Mouse (Mus musculus) thymus, postnatal 10 days (tissue): Measurements from ENCODE around the gene Gm49358.

Experiments
- DNase-seq, 2 experiments: peaks; one replicate each; pipeline ENCODE4 v3.0.0; 2021; ENCODE audit warnings: low spot score in 2 of 2

Gm49358 gene

DNA sequence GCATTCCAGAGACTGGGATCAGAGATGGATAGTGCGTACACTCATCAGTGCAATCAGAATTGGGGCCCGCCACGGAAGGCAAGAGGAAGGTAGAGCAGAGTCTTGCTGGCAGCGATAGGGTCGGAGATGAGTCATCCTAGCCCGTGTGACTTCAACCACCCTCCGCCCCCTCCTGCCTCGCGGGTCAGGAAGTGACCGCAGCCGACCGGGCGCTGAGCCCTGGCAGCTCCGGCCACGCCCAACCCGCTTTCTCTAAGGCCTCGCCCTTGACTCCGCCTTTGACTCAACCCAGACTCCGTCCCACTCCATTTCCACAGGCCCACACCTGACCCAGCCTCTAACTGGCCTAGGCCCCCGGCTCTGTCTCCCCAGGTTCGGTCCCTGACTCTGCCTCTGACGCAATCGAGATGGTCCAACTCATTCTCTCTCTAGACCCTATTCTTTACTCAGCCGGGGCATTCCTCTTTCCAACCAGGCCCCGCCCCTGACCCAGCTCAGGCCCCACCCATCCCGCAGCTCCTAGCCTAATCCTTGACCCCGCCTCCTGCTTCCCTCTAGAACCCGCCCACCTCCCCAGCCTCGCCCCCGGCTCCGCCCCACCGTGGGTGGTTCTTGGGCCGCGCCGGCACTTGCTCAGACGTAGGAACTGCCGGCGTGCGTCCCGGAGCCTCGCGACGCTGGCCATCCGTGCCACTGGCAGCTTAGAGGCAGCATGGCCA lies 14.8 kb downstream of the Gm49358 start, which contains the start of gene Nt5dc3:
Nt5dc3 (plus strand) TSS at position 608 of the 719 bp plus-strand sequence.
- DNase-seq: peak; percentile 90 to 94

DNA sequence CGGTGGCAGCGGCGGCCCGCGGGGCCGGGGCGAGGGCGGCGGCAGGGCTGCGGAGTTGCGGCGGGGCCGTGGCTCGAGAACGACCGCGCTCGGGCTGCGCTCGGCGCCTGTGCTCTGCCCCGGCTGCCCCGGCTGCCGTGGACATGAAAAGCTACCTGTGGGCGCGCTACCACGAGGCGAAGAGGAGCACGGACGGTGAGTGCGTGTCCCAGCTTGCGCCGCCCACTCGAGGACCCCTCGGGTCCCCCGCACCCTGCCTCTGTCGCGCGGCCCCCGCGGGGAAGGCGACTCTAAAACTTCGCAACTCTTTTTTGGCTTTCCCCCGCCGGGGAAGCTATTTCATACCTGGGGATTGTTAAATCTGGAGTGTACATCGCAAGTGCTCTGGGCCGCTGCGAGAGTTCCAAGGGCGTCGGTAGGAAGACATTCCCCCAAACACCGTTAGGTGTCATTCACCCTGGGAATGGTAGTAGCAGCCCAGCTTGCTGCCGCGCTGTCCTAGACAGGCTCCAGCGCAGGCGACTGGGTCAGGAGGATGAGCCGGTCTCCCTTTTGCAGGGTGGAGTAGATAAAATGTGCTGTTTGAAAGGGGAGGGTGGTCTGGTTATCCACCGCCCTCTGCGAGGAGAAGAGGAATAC lies 15.5 kb downstream of the Gm49358 start:
- peak in 1 of 2 experiments; percentile 11 for DNase-seq

DNA sequence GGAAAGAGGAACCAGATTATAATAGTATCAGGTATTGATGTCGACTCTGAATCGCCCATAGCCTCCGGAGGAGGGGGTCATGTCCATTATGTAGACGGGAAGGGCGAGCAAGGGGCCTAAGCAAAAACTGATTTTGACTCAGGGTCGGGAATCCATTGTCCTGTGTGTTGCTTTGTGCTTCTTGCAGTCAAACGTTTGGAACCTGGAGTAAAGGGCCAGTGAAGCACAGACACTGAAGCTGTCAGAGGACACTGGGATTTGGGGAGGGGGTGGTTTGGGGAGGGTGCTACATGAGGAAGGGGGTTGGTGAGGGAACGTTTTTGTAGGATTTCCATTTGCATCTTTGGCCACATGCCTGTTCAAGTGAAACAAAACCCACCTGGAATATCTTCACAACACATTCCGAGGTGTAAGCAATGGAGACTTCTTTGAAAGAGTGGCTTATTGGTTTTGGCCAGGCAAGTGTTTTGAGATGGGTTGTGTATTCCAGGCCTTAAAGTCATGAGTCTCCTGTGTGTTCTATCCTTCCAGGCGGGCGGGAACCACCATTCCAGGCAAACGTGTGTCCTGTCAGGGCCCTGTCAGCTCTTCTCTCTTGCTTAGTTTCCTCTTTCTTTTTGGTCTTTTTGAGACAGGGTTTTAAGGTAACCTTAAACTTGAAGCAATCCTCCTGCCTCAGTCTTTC lies 16.2 kb downstream of the Gm49358 start:
- DNase-seq: no peak

DNA sequence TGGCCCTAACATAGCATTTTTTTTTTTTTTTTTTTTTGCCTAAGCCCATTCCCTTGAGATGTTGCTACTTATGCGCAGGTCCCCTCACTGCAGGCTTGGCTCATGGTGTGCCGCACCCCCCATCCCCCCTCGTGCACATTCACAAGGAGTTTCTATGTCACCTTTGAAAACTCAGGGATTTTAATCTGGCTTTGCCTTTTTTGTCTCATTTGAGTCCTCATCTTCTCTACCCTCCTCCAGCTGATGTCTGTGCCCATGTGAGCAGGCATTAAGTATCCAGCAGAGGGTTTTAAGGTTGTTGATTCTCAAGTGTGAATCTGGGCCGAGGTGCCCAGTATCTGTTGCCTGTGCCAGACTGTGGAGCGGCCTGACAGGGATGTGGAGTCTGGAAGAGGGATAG lies 17.9 kb downstream of the Gm49358 start:
- DNase-seq: no peak

DNA sequence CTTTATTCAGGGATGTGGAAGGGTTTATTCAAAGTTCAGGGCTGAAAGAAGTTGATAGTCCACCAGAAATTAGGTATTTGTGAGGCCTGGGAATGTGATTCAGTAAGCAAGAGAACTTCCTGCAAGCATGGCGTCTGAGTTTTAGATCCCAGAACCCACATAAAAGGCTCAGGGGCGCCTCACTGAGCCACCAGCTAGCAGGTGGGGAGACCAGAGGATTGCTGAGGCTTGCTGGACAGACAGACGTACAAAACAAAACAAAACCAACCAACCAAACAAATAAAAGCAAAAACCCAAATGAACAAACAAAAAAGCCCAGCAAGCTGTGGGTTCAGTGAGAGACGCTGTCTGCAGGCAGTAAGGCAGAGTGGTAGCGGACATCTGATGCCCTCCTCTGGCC lies 18.9 kb downstream of the Gm49358 start:
- no peak for DNase-seq

DNA sequence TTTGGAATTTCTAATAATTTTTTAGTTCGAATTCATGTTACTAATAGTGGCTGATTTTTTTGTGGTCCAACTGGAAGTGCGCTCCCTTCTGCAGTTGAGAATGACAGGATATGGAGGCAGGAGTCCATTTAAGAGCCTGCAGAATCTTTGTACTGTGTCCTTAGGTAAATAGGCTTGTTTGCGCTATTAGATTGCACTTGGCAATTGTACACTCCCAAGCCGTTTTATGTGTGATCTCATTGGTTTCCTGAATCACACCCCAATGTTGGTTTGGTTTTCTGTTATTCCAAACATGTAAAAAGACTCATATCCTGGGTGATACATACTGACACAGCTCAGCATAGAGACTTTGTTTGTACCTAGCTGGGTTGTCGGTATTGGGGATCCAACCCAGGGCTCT lies 19.8 kb downstream of the Gm49358 start:
- no peak for DNase-seq

DNA sequence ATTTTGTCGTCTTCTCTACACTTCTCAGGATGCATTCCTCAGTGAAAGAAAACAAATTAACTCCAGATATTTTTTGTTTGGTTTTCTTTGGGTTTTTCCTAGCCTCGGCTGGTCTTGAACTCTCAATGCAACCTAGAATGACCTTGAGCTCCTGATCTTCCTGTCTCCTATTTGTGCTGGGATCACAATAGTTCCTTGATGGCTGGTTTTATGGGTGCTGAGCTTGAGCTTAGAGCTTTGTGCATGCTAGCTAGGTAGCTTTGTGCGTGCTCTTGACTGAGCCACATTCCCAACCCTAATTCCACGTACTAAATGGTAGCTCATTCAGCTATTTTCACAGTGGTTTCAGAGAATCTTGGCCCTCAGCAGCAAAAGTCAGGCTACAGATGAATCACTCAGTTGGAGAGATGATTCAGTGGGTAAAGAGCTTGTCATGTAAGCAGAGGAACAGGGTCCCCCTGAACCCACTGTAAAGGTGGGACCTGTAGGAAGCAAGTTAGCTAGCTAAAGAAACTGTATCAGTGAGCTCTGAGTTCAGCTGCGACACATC lies 20.4 kb downstream of the Gm49358 start:
- no peak for DNase-seq

DNA sequence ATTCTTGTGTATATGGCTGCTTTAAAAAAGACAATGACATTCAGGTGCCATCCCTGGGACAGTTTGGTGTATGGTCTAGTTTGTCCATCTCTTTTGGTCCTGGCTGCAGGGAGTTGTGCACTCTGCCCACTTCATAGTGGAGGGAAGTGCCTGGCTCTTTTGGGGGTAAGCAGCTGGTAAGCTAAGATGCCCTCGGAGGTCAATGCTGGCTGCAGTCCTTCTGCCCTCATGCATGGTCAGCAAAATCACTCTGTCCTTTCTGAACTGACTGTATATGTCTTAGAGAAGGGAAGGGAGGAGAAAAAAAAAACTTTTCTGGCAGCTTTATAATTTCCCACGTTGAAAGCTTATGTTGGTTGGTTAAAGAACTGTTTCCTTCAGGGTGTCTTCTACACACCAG lies 21.6 kb downstream of the Gm49358 start:
- no peak for DNase-seq

DNA sequence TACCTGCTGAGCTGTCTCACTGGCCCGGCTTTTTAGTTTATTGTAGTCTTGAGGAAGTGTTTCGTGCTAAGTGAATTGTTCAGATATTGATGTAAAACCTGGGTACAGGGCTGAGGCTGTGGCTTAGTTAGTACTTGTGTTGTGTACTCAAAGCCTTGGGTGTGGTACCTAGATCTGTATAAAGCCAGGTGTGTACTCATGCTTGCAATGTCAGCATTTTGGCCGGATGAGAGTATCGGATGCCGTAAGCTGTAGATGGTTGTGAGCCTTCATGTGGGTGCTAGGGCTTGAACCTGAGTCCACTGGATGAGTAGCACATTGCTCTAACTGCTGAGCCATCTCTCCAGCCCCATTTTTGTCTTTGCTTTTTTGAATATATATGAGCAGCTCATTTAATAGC lies 22.3 kb downstream of the Gm49358 start:
- DNase-seq: no peak

DNA sequence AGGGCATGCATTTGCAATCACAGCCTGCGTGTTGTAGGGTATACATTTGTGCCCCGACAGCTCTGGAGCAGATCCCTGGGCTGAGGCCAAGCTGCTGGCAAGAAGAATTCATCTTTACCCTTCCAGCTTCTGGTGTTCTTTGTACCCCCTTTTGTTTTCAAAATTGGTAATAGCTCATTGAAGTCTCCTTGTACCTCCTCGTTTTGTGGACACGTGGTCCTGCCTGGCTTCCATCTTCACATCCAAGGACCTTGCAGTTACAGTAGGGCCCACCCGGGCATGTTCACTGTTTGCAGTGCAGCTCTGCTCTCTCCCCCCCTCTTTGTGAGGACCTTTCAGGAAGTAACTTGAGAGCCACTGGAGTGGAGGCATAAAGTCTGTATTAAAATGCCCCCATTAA lies 24.4 kb downstream of the Gm49358 start:
- DNase-seq: no peak

DNA sequence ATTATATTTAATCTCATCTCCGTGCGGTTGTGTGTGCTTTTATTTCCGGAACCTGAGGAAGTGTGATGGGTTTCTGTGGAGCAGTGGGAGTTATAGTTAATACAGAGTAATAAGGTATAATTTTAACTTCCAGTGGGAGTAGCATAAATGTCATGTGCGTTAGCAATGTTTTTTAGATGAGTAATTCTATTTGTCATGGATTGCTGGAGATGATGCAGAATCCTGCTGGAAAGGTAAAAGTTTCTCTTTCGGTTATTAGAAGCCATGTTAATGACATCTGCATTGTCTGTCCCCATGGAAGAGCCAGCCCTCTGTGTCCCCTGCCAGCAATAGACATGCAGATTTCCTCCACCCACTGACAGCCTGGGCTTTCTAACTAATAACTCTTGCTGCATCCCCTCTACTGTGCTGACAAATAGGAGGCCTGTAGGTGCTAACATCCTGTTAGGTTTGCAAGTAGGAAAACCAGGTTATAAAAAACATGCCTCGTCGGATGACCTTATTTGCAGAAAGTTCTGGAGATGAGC lies 25.4 kb downstream of the Gm49358 start:
- DNase-seq: no peak

DNA sequence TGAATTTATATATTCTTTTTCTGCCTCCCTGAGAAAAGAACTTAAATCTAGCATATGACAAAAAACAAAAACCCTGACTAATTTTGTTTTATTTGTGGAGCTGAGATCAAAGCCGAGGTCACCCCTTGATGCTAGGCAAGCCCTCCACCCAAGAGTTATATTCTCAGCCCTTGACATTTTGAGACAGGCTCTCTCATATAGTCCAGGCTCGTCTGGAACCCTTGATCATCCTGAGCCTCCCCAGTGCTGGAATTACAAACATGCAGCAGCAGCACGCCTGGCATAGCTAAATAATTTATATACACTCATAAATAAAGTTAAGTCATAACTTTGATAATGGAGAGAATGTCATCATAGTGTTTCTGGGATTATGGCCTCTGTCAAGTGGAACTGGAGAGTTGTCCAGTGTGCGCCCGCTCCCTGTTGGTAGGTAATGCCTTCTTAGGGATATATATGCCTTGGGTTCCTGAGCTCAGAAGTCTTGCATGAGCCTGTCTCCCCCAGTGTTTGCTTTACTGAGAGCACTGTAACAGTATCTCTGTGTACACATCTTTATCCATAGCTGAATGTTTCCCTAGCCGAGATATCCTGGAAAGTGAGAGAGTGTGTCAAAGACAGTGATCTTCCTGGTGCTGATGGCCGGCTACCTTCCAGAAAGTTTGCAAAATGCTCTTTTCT lies 27.9 kb downstream of the Gm49358 start:
- DNase-seq: no peak

DNA sequence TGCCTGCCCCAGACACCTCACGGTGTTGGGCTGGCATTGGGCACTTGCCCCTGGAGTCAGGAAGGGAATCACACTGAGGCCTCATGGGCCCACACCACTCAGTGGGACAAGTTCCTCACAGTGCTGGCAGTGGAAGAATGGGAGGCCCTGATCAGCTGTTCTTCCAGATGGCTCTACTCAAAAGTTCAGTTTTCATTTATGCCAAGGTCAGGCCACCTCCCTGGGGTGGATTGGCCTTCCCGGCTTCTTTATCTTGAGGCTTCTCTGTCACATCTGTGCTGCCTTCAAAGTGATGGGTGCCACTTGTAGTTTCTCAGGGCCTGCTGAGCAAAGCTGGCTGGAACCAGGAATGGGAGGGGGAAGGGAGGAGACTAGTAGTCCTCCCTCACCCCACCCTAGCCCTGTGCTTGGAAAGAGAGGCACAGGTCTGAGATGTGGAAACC lies 29.8 kb downstream of the Gm49358 start:
- DNase-seq: no peak

DNA sequence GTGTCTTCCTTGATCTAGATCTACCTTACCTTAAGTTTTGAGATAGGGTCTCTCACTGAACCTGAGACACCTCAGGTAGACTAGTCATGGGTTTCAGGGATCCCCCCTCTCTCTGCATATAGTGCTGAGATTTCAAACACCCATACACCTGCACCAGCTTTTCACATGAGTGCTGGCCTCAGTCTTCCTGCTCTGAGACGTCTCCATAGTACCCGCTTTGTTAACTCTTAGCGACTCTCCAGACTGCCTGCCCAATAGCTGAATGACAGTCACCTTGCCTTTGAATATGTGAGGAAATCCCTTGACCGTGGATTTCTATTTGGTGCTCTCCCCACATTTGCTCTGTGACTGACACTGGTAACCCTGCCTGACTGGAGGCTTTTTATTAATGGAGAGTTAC lies 30.4 kb downstream of the Gm49358 start:
- DNase-seq: no peak

DNA sequence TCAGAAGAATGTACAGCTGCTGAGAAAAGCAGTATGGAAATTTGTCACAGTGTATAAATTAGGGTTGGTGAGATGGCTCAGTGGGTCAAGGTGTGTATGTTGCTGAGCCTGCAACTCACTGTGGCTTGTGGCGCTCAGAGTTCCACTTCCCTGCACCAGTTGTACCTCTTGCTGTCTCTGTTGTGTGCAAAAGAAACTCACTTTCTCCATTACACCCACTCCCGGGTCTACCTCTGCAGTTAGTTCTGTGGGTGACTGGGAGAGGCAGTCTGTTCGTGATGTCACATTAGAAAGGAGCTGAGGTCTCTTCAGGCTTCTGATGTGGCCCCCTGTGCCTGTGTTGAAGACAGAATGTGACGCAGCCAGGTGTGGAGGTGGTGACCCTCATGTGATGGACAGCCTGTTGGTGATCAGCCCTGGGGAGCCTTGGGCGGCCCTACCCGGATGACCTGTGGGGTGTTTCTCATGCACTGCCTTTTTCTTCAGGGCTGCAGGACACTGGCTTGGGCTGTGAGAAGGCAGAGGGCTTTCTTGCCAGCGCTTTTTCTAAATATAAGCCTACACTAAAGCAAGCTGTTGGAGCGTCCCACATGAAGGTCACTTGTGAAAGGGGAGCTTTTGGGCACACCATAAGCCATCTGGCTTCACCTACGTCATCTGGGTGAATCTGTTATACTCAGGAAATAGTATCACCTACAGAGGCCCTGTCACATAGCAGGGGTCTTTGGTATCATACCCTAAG lies 31.2 kb downstream of the Gm49358 start:
- no peak for DNase-seq

DNA sequence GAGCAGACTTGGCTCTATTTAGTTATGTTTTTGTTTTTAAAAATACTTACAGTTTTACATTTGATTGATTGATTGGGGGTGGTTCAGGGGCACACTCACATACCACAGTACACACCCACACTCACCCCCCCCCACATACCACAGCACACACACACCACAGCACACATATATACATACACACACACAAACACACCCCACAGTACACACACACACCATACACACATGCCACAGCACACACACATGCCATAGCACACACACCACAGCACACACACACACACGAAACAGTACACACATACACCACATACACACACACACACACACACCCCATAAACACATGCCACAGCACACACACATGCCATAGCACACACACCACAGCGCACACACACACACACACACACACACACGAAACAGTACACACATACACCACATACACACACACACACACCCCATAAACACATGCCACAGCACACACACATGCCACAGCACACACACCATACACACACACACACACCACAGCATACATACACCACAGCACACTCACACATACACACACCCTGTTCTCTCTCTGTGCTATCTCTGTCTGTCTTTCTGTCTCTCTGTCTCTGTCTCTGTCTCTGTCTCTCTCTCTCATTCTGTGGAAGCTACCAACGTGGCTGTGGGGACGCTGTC lies 32.4 kb downstream of the Gm49358 start:
- no peak for DNase-seq

DNA sequence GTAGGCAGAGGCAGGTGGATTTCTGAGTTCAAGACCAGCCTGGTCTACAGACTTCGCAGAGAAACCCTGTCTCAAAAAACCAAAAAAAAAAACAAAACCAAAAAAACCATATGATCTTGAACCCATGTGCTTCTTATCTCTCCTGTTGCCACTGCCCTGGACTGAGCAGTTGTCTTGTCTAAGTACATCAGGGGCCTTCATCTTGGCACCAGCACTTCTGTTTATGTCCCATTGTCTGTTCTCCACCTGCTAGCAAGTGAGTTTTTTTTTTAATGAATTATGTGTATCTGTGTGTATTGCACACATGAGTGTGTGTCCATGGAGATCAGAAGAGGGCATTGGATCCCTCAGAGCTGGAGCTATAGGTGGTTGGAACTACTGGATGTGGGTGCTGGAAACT lies 43.6 kb downstream of the Gm49358 start:
- DNase-seq: no peak

DNA sequence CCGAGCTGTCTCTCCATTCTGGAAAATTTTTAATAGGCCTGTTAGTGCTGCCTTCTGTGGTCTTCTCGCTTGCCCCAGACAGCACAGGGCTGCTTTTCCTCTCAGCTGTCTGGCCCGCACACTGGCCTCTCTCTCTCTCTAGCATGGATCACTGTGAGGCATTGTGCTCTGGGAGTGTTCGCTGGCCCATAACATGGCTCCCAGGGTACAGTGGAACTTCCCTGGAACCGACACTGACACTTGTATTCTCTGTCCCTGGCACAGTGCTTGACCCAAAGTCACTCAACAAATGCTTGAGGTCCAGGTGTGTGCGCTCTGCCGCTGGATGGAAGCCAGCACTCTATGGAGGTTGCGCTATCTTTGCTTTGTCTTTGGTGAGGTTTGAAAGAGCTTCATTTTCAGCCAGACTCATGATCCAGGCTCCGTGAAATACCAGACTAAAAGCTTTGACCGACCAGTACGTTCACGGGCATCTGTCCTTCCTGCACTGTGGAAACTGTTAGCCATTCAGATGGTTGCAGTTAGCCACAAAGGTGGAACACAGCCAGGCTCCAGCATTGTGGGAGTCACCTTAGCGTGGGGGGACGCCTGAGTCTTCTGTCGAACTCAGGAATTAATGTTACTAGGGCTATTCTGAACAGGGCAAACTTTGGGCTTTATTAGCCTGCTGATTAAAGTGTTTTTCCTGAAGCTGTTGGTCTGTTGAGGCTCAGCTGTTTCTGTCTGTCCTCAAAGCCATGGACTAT lies 44.4 kb downstream of the Gm49358 start:
- no peak for DNase-seq

DNA sequence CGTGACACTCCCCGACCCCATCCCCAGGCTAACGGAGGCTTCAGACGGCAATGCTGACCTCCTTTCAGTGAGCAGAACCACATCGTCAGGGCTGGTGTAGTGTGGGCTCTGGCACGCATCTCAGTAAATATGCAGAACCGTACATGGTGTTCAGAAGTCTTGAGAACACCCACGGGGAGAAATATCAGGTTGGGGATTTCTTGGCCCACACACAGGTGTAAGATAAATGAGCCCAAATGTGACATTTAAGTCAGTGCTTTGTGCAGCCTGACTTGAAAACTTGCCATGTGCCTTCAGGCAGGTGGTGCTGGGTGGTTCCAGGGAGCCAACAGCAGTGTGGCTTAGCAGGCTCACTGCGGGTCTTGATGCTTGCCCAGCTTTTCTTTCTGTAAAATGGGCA lies 46.2 kb downstream of the Gm49358 start:
- no peak for DNase-seq

DNA sequence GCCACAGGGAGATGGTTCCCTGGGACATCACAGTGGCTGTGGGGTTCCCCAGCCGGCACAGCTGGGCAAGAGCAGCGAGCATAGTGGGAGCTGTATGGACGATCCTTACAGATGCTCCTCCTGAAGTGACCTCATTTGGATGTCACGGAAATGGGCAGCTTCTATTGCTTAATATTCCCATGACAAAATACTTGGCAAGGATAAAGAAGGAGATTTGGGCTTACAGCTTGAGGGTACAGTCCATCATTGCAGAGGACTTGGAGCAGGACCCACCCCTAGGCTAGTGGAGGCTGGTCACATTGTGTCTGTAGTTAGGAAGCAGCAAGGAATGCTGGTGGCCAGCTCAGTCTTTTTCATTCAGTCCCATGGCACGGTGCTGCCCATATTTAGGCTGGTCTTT lies 46.8 kb downstream of the Gm49358 start:
- DNase-seq: no peak
